Mouse (Mus musculus) bone marrow macrophage, adult 2 months (primary cell): ENCODE data around the gene Il25. TPM values are rescaled to one million over a fixed set of nuclear protein-coding genes. Genes with fewer than 3 reads are reported as not detected.

Source experiments
- H3K27ac ChIP-seq: 2 replicates; pipeline ENCODE4 v1.5.1; 2012; ENCODE audit warnings: low read depth, low read length; ENCODE audit not compliant: insufficient read depth
- H3K4me1 ChIP-seq: 2 replicates; pipeline ENCODE4 v1.6.1; 2012; ENCODE audit warnings: low read length; ENCODE audit not compliant: control insufficient read depth, insufficient read depth
- H3K4me3 ChIP-seq: 2 replicates; pipeline ENCODE4 v1.5.1; 2012; ENCODE audit warnings: mild to moderate bottlenecking, low read length, moderate library complexity; ENCODE audit not compliant: insufficient read depth
- CTCF ChIP-seq: IDR thresholded peaks from 2 replicates; pipeline ENCODE4 v1.5.1; 2012; ENCODE audit warnings: low read depth, mild to moderate bottlenecking, low read length, moderate library complexity
- POLR2A ChIP-seq: IDR thresholded peaks from 2 replicates; pipeline ENCODE4 v1.6.1; 2012; ENCODE audit warnings: mild to moderate bottlenecking, low read depth, low read length, borderline replicate concordance
- polyA plus RNA-seq: library from polyadenylated mRNA; stranded (reverse); fragments of >200 nt; gene quantifications from 2 replicates; pipeline ENCODE4 v1.2.4, GENCODE M21; 2012; ENCODE audit not compliant: missing spikeins, insufficient read depth, insufficient read length

Gene Il25
- polyA plus RNA-seq, 1 experiment = not detected

DNA sequence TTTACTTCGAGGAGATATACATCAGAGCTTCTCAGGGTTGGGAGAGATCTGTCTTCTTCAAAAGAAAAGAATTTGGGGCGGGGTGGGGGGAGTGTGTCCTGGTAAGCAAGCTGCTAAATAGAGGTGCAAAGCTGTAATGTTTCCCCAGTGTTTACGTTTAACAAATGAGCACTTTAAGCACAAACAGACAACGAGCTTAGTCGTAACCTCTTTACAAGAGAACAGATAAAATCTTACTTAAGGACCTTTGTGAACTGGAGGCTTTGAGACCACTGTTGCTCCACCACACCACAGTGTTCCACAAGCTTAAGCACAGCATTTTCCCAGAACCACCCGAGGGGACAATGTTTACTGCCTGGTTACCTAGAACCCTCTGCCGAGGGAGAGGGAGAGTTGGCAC lies 5.2 kb upstream of the Il25 start:
- H3K4me1 ChIP-seq = no peaks in the 10 kb centered on the region
- TF ChIP-seq CTCF = no peak
- TF ChIP-seq POLR2A = no peak
- H3K4me3 ChIP-seq = no peak overlapping the region
- no peak overlapping the region for H3K27ac ChIP-seq

DNA sequence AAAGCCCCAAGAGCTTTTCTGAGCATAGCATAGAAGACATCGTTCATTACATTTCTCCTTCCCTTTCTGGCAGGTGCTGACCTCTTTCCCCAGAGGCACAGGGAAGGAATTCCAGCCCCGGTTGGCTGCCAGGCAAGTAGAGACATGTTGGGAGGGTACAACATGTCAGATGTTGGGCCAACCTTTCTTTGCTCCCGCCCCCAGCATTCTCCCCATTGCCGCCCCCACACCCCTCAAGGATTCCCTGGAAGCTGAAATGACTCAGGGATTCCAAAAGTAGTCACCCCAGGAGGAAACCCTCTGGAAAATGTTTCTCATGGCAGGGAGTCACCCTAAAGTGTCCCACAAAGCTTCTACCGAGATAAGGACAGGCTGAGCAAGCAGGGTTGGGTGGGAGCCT lies 2.7 kb upstream of the Il25 start:
- Histone ChIP-seq H3K27ac (no peak overlapping the region), H3K4me1 (no peaks in the 10 kb centered on the region), H3K4me3 (no peak overlapping the region)
- no peak for TF ChIP-seq CTCF

DNA sequence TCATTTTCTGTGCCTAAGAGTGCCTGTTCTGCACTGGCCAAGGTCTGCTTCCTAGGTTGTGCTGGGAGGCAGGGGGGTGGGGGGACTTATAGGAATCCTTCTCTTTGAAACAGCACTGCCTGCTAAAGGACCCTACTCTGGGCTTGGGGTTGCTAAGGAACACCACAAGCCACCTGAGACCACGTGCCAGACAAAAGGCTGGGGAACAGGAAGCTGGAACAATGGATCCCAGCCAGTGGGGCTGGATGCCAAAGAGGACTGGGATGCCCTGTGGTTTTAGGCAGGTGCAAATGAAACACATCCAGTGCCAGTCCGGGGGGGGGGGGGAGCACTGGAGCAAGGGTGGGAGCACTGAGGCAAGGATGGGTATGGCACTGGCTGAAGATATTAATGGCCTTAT lies 2.1 kb upstream of the Il25 start:
- Histone ChIP-seq H3K4me1 (no peaks in the 10 kb centered on the region), H3K4me3 (no peak overlapping the region), H3K27ac (no peak overlapping the region)
- TF ChIP-seq POLR2A (no peak), CTCF (no peak)

DNA sequence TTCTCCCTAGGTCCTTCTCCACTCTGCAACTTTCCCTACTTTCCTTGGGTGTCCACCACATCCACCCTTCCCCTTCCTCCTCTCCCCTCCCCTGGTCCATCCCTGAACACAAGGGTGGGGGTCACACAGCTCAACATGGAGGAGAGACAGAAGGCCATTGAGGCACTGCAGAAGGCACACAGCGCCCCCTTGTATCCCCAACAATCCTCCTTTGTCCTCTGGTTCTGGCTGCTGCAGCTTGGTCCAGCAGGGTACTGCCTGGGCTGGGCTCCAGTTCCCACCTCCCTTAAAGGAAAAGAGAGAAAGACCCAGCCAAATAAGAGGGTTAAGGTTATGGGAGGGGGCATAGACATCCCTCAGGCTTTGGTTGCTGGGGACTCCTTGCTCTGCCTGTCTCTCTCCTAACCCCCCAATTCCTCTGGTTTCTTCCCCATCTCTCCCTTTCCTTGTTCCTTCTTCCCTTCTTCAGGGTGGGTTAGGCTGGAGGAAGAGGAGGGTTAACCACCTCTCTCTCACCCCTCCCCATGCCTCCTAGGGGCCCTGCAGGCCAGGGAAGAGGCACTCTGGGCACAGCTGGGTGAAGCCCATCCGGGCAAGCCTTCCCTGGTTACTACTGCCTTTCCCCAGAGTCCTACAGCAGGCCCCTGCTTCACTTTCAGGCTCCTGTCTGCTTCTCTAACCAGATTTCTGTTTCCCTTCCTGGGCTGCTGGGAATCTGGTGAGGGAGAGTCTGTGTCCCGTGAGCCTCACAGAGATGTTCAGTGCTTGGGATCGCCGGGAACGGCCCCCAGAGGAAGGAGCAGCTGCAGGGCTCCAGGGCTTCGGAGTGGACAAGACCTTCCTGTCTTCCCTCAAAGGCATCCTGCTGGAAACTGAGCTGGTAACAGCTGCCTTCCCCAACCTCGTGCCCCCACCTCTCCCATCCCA lies 3.7 kb downstream of the Il25 start, which contains the start of gene Cmtm5:
Gene Cmtm5 (plus strand): TSS at position 358 of the 927 bp plus-strand sequence.
- H3K27ac ChIP-seq = no peak within 1 kb of the TSS
- TF ChIP-seq CTCF (no peak), POLR2A (no peak)

DNA sequence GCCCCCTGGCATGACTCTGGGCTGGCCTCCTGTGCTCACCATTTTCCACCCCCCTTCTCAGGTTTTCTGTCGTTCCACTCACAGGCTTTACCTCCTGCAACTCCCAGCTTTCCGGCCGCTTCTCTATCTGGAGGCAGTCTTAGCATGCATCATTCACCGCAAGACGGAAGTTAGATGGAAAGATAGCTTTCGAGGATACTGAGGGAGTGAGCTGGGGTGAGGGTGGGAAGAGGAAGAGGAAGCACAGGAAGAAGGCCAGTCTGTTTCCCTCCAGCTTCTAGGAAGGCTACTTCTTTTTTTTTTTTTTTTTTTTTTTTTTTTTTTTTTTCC lies 4.3 kb downstream of the Il25 start:
- Histone ChIP-seq H3K4me3 (no peak overlapping the region), H3K4me1 (no peaks in the 10 kb centered on the region)
- TF ChIP-seq POLR2A = no peak
- no peak for TF ChIP-seq CTCF

More for the DNA sequence above, 3.7 kb downstream of the Il25 start, which contains the start of gene Cmtm5:
- no peaks in the 10 kb centered on the region for H3K4me1 ChIP-seq
- no peak within 1 kb of the TSS for H3K4me3 ChIP-seq

DNA sequence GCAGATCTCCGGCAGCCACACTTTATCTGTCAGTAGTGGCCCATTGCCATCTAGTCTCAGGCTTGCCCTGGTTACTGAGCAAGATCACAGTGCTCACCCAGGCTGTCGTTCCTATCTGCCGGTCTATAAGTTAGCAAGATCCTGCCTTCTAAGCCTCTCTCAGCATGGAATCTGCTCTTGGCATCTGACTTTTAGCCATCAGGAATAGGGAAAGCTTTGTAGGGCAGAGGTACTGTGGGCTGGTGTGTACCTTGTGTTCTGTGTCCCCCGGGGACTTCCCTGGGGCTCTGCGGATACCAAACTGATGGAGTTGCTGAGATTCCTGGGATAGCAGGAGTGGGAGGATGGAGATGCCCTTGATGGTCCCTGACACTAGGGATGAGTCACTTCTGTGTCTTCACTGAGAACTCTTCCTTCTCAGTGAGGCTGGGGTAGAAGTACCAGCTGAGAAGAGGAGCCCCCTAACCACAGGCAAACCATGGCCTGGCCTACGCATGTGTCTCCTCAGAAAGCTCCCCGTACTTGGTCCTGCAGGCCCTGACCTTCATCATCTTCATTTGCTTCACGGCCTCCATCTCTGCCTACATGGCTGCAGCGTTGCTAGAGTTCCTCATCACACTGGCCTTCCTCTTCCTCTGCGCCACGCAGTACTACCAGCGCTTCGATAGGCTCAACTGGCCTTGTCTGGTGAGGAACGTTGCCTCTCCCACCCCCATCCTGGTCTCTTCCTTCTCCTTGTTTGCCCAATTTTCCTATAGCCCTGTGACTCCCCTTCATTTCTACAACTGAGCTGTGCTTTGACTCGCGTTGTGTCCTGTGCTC lies 5.1 kb downstream of the Il25 start:
- no peak for TF ChIP-seq CTCF
- no peak for TF ChIP-seq POLR2A
- Histone ChIP-seq H3K4me3 (no peak overlapping the region), H3K27ac (no peak overlapping the region), H3K4me1 (no peaks in the 10 kb centered on the region)

More for the DNA sequence above, 4.3 kb downstream of the Il25 start:
- H3K27ac ChIP-seq = no peak overlapping the region

DNA sequence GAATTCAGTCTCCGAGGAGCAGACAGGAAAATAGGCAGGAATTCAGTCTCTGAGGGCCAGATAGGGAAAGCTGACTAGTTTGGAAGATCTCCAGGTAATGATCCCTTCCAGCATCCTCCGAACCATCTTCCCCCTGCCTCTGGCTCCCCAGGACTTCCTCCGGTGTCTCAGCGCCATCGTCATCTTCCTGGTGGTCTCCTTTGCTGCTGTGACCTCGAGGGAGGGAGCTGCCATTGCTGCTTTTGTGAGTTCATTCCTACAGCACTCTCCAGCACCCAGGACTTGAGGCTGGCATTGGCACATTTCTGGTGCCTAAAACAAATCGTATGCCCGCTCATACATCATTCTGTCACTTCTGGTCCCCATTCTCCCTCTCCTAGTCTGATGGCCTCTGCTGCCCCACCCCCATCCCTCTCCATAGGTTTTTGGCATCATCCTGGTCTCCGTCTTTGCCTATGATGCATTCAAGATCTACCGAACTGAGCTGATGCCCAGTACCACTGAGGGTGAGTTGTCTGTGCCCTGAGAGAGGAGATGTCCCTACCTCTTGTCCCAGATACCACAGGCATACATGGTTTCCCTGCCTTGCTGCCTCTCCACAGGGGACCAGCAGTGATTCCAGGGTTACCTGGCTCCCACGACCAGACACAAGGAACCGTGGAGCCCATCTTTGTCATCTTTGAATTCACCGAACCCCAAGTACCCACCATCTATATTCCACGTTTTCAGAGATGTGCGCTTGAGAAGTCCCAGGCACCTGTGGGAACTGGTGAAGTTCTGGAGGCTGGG lies 6.1 kb downstream of the Il25 start:
- Histone ChIP-seq H3K27ac (no peak overlapping the region), H3K4me3 (no peak overlapping the region), H3K4me1 (no peaks in the 10 kb centered on the region)
- TF ChIP-seq POLR2A = no peak
- TF ChIP-seq CTCF = no peak

DNA sequence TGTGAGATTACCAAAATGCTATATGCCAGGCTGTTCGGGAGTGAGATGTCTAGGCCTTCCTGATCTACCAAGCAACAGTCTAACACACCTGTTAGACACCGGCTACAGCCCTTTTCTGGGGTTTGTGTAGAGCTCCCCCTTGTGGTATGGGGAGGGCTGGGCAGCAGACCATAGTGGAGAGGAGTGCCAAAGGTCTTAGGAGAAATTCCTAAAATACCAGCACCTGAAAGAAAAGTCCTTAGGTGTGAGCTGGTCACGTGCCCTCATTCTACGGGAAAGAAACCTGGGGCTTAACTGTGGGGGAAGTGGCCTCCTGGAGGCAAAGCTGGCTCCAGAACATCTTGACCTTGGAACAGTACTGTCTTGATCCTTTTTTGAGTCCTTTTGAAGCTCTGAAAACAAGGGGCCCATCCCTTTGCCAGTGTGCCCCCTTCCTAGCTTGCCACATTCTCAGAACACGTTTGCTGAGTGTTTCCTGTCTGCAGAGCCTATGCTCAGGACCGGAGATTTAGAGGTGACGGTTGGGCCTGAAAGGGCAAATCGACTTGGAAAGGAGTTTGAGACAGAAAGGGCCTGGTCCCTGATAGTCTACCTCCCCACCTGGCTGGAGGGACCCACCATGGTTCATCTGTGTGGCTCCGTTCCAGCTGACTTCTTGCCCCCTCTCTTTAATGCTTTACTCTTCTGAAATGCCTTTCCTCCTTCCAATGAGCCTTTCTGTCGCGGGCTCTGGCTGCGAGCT lies 7.1 kb downstream of the Il25 start:
- Histone ChIP-seq H3K27ac (no peak overlapping the region), H3K4me3 (no peak overlapping the region), H3K4me1 (no peaks in the 10 kb centered on the region)
- TF ChIP-seq CTCF (peak; percentile 92), POLR2A (no peak)

DNA sequence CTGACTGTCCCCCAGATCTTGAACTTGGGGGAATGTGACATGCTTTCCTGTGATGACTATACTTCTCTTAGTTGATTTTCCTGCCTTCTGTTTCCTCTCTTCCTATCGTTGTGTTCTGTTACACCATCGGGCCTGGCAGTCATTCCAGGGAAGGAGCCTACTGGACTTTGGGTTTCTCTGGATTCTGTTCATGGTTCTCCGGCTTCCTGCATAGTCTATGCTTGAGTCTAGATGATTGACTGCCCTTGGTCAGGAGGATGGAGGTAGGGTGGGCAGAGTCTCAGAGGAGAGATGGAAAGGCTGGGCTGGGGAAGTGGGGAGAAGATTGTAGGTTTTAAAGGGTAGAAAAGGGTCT lies 7.7 kb downstream of the Il25 start:
- H3K27ac ChIP-seq = no peak overlapping the region
- H3K4me3 ChIP-seq = no peak overlapping the region
- TF ChIP-seq CTCF = no peak
- TF ChIP-seq POLR2A = no peak
- H3K4me1 ChIP-seq = no peaks in the 10 kb centered on the region
